Mouse (Mus musculus): Measurements from ENCODE around the gene Nav1.

The Nav1 gene

GRCm38 (mm10) chr1:135625741-135626140, 18.6 kb upstream of the Nav1 start:
- ChIA-PET CTCF (no interaction called here), POLR2A (interaction anchor here in 2 of 4 experiments (0.6 to 1.7 kb wide), 7 partner anchors 10 to 1039 kb away, joined by 3 to 5 read pairs (median 4); partner anchors contain the start of gene Nav1 (in 1 of the 2))

GRCm38 (mm10) chr1:135624646-135625045, 17.6 kb upstream of the Nav1 start:
- CTCF ChIA-PET: no interaction called here
- POLR2A ChIA-PET: interaction anchor here in 1 of 4 experiments (1.4 kb wide), 1 partner anchor 9 kb away, joined by 4 read pairs; no protein-coding TSS in a partner anchor

- POLR2A ChIA-PET: interaction anchor here in 1 of 4 experiments (0.6 to 0.7 kb wide), 2 partner anchors 74 to 1899 kb away, joined by 3 to 4 read pairs; no protein-coding TSS in a partner anchor
- CTCF ChIA-PET: no interaction called here
Measured at GRCm38 (mm10) chr1:135623136-135623535, 16.0 kb upstream of the Nav1 start.

GRCm38 (mm10) chr1:135621307-135621706, 14.2 kb upstream of the Nav1 start:
- POLR2A ChIA-PET: interaction anchor here in 3 of 4 experiments (0.6 to 2.4 kb wide), 12 partner anchors 9 to 565 kb away, joined by 3 to 12 read pairs (median 4); no protein-coding TSS in a partner anchor
- CTCF ChIA-PET: interaction anchor here (0.5 to 1.4 kb wide), 4 partner anchors 13 to 168 kb away, joined by 3 to 11 read pairs (median 6); no protein-coding TSS in a partner anchor

GRCm38 (mm10) chr1:135619932-135620391, 12.9 kb upstream of the Nav1 start:
- ChIA-PET POLR2A (interaction anchor here in 3 of 4 experiments (0.5 to 2.4 kb wide), 10 partner anchors 11 to 1011 kb away, joined by 3 to 12 read pairs (median 4); no protein-coding TSS in a partner anchor), CTCF (interaction anchor here in 1 of 4 experiments (0.5 to 0.6 kb wide), 2 partner anchors 159 to 368 kb away, joined by 3 read pairs; no protein-coding TSS in a partner anchor)

- ChIA-PET CTCF (no interaction called here), POLR2A (interaction anchor here in 2 of 4 experiments (0.5 to 2.4 kb wide), 4 partner anchors 15 to 490 kb away, joined by 3 to 9 read pairs (median 3); no protein-coding TSS in a partner anchor)
Measured at GRCm38 (mm10) chr1:135619130-135619529, 12.0 kb upstream of the Nav1 start.

GRCm38 (mm10) chr1:135617344-135617743, 10.2 kb upstream of the Nav1 start:
- CTCF ChIA-PET: interaction anchor here in 1 of 4 experiments (0.6 kb wide), 1 partner anchor 266 kb away, joined by 5 read pairs; no protein-coding TSS in a partner anchor
- POLR2A ChIA-PET: no interaction called here

GRCm38 (mm10) chr1:135615715-135616641, 8.9 kb upstream of the Nav1 start:
- CTCF ChIA-PET: interaction anchor here (0.6 to 2.0 kb wide), 19 partner anchors 10 to 512 kb away, joined by 3 to 15 read pairs (median 4); no protein-coding TSS in a partner anchor
- POLR2A ChIA-PET: interaction anchor here (0.6 to 2.4 kb wide), 36 partner anchors 9 to 125 kb away, joined by 3 to 13 read pairs (median 4); no protein-coding TSS in a partner anchor

GRCm38 (mm10) chr1:135609621-135610020, 2.5 kb upstream of the Nav1 start:
- ChIA-PET CTCF (interaction anchor here in 1 of 4 experiments (0.7 kb wide), 1 partner anchor 180 kb away, joined by 3 read pairs; no protein-coding TSS in a partner anchor), POLR2A (interaction anchor here in 1 of 4 experiments (0.7 to 1.0 kb wide), 2 partner anchors 33 to 65 kb away, joined by 3 to 4 read pairs; no protein-coding TSS in a partner anchor)

- POLR2A ChIA-PET: interaction anchor here in 1 of 4 experiments (0.7 to 1.1 kb wide), 4 partner anchors 12 to 1072 kb away, joined by 3 to 5 read pairs (median 4); no protein-coding TSS in a partner anchor
Measured at GRCm38 (mm10) chr1:135606355-135607015, 610 bp downstream of the Nav1 start.

GRCm38 (mm10) chr1:135605530-135605929, 1.6 kb downstream of the Nav1 start:
- ChIA-PET POLR2A (interaction anchor here in 2 of 4 experiments (0.5 to 1.0 kb wide), 4 partner anchors 12 to 71 kb away, joined by 3 to 8 read pairs (median 4); no protein-coding TSS in a partner anchor), CTCF (interaction anchor here in 3 of 4 experiments (0.7 to 1.0 kb wide), 3 partner anchors 10 to 65 kb away, joined by 3 to 7 read pairs (median 3); no protein-coding TSS in a partner anchor)

More at GRCm38 (mm10) chr1:135606355-135607015, 610 bp downstream of the Nav1 start:
- CTCF ChIA-PET: interaction anchor here in 1 of 4 experiments (0.6 kb wide), 1 partner anchor 809 kb away, joined by 3 read pairs; the partner anchor contains the start of gene Ddx59

- POLR2A ChIA-PET: interaction anchor here in 1 of 4 experiments (0.5 to 1.1 kb wide), 2 partner anchors 11 to 13 kb away, joined by 3 to 4 read pairs; no protein-coding TSS in a partner anchor
- CTCF ChIA-PET: interaction anchor here in 1 of 4 experiments (1.0 kb wide), 1 partner anchor 66 kb away, joined by 3 read pairs; no protein-coding TSS in a partner anchor
Measured at GRCm38 (mm10) chr1:135604361-135605052, 2.6 kb downstream of the Nav1 start.

- POLR2A ChIA-PET: interaction anchor here in 2 of 4 experiments (1.0 to 1.7 kb wide), 6 partner anchors 12 to 66 kb away, joined by 3 to 5 read pairs (median 3); no protein-coding TSS in a partner anchor
- CTCF ChIA-PET: interaction anchor here in 1 of 4 experiments (0.8 kb wide), 1 partner anchor 30 kb away, joined by 3 read pairs; no protein-coding TSS in a partner anchor
Measured at GRCm38 (mm10) chr1:135603121-135603870, 3.8 kb downstream of the Nav1 start.

GRCm38 (mm10) chr1:135600023-135601005, 6.8 kb downstream of the Nav1 start:
- POLR2A ChIA-PET: interaction anchor here in 3 of 4 experiments (0.5 to 3.8 kb wide), 11 partner anchors 11 to 356 kb away, joined by 3 to 18 read pairs (median 4); no protein-coding TSS in a partner anchor
- CTCF ChIA-PET: interaction anchor here in 3 of 4 experiments (0.5 to 1.3 kb wide), 5 partner anchors 11 to 470 kb away, joined by 3 to 5 read pairs (median 3); partner anchors contain the start of gene Lad1 (in 1 of the 3)

GRCm38 (mm10) chr1:135598251-135598879, 8.7 kb downstream of the Nav1 start:
- CTCF ChIA-PET: no interaction called here

More at GRCm38 (mm10) chr1:135598251-135598879, 8.7 kb downstream of the Nav1 start:
- POLR2A ChIA-PET: interaction anchor here in 2 of 4 experiments (0.7 to 3.8 kb wide), 5 partner anchors 9 to 33 kb away, joined by 3 to 18 read pairs (median 5); no protein-coding TSS in a partner anchor
